Mouse (Mus musculus) forebrain, embryonic 13.5 days (tissue): ENCODE data around the gene Polr3g. TPM values are rescaled to one million over a fixed set of nuclear protein-coding genes. Genes with fewer than 3 reads are reported as not detected.
A peak's percentile ranks its signal among the peaks of the same experiment; 100 is the strongest.
"Not testable (repeated sequence)": the region's sequence is repeated elsewhere in the genome, so short reads cannot be mapped to it uniquely, and the experiment has no call there.

Experiments used
- ATAC-seq: fragments of 200-750 bp; cut with Nextera tagmentation; 2 replicates; pipeline ENCODE4 v1.8.0; 2017
- H3K27ac ChIP-seq: fragments of 300-500 bp; sonication (generic); 2 replicates; pipeline ENCODE4 v1.5.1; 2015; ENCODE audit warnings: inconsistent platforms, mild to moderate bottlenecking, moderate library complexity
- H3K27me3 ChIP-seq: fragments of 300-500 bp; sonication (generic); 2 replicates; pipeline ENCODE4 v1.6.1; 2015; ENCODE audit warnings: mild to moderate bottlenecking, inconsistent platforms
- H3K36me3 ChIP-seq: fragments of 300-500 bp; sonication (generic); 2 replicates; pipeline ENCODE4 v1.6.1; 2015; ENCODE audit warnings: mild to moderate bottlenecking, inconsistent platforms; ENCODE audit not compliant: poor library complexity, severe bottlenecking
- H3K4me1 ChIP-seq: fragments of 300-500 bp; sonication (generic); 2 replicates; pipeline ENCODE4 v1.6.1; 2015; ENCODE audit warnings: inconsistent platforms
- H3K4me2 ChIP-seq: fragments of 300-500 bp; sonication (generic); 2 replicates; pipeline ENCODE4 v1.6.1; 2015; ENCODE audit warnings: inconsistent platforms, mild to moderate bottlenecking, moderate library complexity
- H3K4me3 ChIP-seq: fragments of 300-500 bp; sonication (generic); 2 replicates; pipeline ENCODE4 v1.5.1; 2015; ENCODE audit warnings: mild to moderate bottlenecking, inconsistent platforms
- H3K9ac ChIP-seq: fragments of 300-500 bp; sonication (generic); 2 replicates; pipeline ENCODE4 v1.6.1; 2015; ENCODE audit warnings: mild to moderate bottlenecking, inconsistent platforms
- H3K9me3 ChIP-seq: fragments of 300-500 bp; sonication (generic); replicated peaks from 2 replicates; pipeline ENCODE4 v1.6.1; 2016; ENCODE audit warnings: inconsistent platforms
- WGBS: fragments of 180-500 bp; shearing (Covaris S2); methylation state at CpG from one replicate; pipeline ENCODE4 v1.1.7; 2015; 5-methylcytosine and 5-hydroxymethylcytosine counted together
- polyA plus RNA-seq: library from polyadenylated mRNA; unstranded; fragments of >200 nt; fragmentation: Nextera tagmentation; extraction: Ambion mirVana; gene quantifications from 2 replicates; pipeline ENCODE4 v1.2.1, GENCODE M21; 2015

The Polr3g gene
- polyA plus RNA-seq, 1 experiment from 2014 or later, result 7.7 TPM

DNA sequence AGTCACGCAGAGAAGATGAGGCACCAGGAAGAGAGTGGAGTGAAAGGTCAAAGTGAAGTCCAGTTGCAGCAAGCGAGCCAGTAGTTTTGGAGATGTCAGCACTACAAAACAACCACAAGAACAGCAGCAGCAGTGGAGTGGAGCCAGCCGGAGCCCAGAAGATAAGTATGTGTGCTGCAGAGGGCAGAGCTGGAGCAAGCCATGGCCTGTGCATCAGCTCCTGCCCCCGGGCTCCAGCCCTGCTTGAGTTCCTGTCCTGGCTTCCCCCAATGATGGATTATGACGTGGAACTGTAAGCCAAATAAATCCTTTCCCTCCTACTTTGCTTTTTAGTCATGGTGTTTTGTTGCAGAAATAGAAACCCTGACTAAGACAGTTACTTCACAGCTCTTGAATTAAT is 26.6 kb downstream of the Polr3g start:
- H3K9me3 ChIP-seq, result no peaks in the 10 kb centered on the region
- H3K4me3 ChIP-seq, result no peak overlapping the region
- H3K9ac ChIP-seq, result no peak overlapping the region
- H3K27ac ChIP-seq, result no peak overlapping the region
- ATAC-seq, result no peak
- H3K27me3 ChIP-seq, result no peaks in the 10 kb centered on the region
- no peaks in the 10 kb centered on the region for H3K4me1 ChIP-seq
- 91% methylated on average over 5 of the region's 5 CpGs for WGBS
- 0 out of 2 replicates have a peak, but pooled peaks cover 10% of the 10 kb centered on the region for H3K36me3 ChIP-seq
- H3K4me2 ChIP-seq, result no peak overlapping the region

DNA sequence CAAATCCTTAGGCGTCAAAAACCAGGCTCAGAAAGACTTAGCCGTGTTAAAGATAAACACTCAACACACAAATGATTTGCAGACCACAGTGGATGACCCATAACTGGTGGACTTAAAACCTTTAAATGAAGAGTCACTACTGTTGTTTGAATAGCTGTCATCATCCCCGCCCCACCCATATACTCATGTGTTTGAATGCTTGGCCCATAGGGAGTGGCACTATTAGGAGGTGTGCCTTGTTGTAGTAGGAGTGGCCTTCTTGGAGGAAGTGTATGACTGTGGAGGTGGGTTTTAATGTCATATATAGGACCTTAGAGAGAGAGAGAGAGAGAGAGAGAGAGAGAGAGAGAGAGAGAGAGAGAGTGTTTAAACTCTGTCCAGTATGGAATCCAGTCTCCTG is 27.7 kb downstream of the Polr3g start:
- H3K4me2 ChIP-seq, result no peak overlapping the region
- no peaks in the 10 kb centered on the region for H3K9me3 ChIP-seq
- H3K36me3 ChIP-seq, result 0 out of 2 replicates have a peak, but pooled peaks cover 10% of the 10 kb centered on the region
- no peak overlapping the region for H3K9ac ChIP-seq
- H3K4me3 ChIP-seq, result no peak overlapping the region
- H3K27ac ChIP-seq, result no peak overlapping the region
- no peaks in the 10 kb centered on the region for H3K4me1 ChIP-seq
- over 99% methylated on average over 3 of the region's 3 CpGs for WGBS
- no peaks in the 10 kb centered on the region for H3K27me3 ChIP-seq
- ATAC-seq, result no peak

DNA sequence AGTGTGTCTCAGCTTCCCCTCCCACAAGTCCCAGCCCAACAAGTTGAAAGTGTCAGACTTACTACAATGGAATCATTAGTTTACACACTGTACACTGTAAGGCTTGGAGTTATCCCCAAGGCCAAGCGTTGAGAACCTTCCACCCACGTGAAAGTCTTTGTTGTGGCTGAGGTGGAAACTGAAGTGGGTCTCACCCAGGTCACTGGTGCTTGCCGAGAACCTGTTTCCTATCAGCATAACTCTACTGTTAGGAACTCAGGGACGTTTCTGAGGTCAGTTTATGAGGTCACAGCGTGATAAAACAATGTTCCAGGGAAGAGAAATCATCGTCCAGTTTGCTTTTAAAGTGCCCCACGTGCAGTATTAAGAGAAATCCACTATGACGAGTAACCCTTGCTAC is 35.5 kb downstream of the Polr3g start:
- ATAC-seq, result no peak
- Histone ChIP-seq H3K9me3 (no peaks in the 10 kb centered on the region), H3K36me3 (peaks cover 35% of the 10 kb centered on the region), H3K27me3 (no peaks in the 10 kb centered on the region), H3K27ac (no peak overlapping the region), H3K4me3 (no peak overlapping the region), H3K4me2 (no peak overlapping the region), H3K4me1 (no peaks in the 10 kb centered on the region), H3K9ac (no peak overlapping the region)
- 92% methylated on average over 8 of the region's 8 CpGs for WGBS

DNA sequence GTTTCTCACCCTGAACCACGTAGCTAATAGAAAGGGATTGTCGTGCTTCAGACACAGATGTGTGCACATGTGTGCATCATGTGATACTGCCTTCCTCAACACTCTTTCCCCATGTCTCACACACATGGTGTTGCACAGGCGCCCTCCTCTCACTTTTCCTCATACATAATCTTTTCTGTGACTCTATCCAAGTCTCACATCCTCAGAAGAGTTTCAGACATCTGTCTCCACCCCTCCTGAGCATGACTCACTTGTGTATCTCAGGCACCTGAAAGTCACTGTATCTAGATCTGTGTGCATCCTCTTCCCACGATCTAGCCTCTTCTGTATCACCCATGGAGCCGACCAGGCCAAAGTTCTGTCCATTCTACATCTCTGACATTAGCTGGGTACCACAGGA is 43.1 kb downstream of the Polr3g start:
- Histone ChIP-seq H3K9ac (no peak overlapping the region), H3K4me3 (no peak overlapping the region), H3K27ac (no peak overlapping the region), H3K4me1 (no peaks in the 10 kb centered on the region), H3K4me2 (no peak overlapping the region), H3K36me3 (peaks cover 59% of the 10 kb centered on the region), H3K9me3 (no peaks in the 10 kb centered on the region), H3K27me3 (no peaks in the 10 kb centered on the region)
- 94% methylated on average over 5 of the region's 5 CpGs for WGBS
- ATAC-seq, result no peak

DNA sequence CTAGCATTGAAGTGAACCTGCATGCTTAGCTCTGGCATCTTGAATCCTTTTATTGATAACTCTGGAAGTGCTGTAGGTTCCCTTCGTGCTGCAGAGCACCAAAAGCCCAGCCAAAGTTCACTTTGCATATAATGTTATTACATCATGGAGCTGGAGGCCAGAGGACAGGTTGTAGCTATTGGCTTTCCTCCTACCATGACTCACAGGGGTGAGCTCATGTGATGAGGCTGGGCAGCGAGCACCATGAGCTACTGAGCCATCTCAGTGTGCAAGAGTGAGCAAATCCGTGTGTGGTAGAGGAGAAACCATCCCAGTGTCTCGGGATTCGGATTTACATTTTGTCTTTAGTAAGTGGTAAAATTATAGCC is 46.5 kb downstream of the Polr3g start:
- Histone ChIP-seq H3K4me2 (no peak overlapping the region), H3K9ac (no peak overlapping the region), H3K36me3 (peaks cover 47% of the 10 kb centered on the region), H3K4me3 (no peak overlapping the region), H3K4me1 (no peaks in the 10 kb centered on the region; the same call in 1 of the 2 replicates), H3K9me3 (no peaks in the 10 kb centered on the region), H3K27ac (no peak overlapping the region), H3K27me3 (no peaks in the 10 kb centered on the region)
- 89% methylated on average over 5 of the region's 5 CpGs for WGBS
- 0 out of 2 replicates have a peak, but pooled peaks have one; percentile 27 for ATAC-seq

DNA sequence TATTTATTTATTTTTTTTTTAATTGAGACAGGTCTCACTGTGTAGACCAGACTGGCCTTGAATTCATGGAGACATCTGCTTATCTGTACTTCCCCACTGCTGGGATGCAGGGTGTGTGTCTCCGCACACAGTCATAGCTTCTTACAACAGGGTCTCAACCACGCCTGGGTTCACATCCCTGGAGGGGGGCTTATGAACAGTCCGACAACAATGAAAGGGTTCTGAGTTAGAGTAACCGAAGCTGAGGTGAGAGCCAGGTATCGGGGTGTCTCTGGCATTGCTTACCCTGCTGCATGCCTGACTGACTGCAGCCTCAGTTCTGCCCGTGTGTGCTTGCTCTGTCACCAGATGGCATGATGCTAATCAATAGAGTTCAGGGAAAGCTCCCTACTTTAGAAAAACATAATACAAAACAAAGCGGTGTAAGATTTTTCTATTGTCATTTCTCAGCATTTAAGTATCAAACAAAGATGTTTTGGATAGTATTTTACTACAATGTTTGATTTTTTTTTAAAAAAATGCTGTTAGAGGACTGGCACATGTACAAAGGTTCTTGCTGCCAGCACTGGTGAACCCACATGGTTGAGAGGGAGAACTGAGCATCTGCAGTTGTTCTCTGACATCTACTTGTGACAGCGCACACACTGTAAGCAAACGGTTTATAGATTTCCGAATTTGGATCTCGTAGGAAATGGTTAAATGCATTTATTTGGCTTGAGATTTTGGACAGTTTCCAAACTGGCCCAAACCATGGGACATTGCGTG is 47.1 kb downstream of the Polr3g start:
- Histone ChIP-seq H3K4me3 (no peak overlapping the region), H3K36me3 (peaks cover 42% of the 10 kb centered on the region), H3K4me1 (peaks cover 4% of the 10 kb centered on the region), H3K4me2 (no peak overlapping the region), H3K9me3 (no peaks in the 10 kb centered on the region), H3K9ac (no peak overlapping the region), H3K27me3 (no peaks in the 10 kb centered on the region), H3K27ac (no peak overlapping the region)
- peak; percentile 77; the same call in 1 of the 2 replicates for ATAC-seq
- 81% methylated on average over 12 of the region's 12 CpGs for WGBS

DNA sequence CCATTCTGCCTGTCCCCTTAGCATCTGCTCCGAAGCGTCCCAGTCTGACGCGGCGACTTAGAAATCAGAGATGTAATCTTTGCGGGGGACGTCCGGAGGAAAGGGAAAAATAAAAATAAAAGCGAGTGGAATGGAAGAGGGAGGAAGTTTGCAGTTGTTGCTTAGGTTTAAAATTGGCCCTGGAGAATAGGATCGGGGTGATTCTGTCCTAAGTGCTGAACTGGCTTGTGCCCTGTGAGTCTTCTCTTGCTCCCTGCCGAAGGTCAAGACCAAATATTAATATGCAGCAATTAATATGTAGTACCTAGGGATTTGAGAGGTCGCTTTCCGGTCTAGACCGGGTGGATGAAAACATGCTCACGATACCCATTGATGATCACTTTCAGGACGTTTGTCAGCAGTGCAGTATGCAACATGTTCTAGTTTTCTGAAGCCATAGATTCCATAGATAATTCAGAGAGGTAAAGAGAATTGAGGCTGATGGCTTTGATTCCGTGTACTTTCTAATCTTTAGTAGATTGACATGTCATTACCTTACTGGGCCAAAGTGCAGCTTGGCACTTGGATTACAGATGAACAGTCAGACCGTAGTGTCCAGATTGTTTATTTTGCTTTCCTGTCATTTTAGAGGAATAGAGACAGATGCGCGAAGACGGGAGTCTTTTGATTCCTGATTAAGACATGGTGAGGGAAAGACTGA is 52.6 kb downstream of the Polr3g start:
- no peak for ATAC-seq

DNA sequence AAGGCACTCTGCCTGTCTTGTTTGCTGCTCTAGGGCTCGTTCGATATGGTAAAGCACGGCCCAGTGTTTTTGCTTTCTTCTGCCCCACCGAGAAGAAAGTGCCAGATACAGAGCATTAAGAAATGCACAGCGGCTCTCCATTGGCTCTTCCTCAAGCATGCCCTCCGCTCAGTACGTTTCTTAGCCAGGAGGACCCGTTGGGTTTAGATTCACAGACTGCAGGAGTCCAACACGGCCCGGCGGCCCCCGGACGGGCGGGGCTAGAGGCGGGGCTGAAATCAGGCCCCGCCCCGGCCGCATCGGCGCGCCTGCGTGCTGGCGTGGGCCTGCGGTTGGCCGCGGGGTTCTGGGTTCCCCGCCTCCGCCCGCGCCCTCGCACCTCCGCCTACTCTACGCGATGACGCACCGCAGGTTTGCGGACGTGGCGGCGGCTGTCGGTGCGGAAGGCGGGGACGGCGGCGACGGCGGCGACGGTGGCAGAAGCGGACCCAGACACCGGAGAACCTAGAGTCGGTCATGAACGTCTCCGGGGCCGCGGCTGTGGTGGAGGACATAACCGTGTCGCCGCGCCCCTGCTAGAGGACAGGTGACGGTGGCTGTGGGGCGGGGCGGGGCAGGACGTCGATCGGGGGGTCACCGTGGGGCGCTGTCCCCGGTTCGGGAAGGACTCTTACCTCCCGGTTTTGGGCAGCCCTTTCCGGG is 53.3 kb downstream of the Polr3g start, which contains the start of gene Lysmd3:
Gene Lysmd3, plus strand, starts transcription at position 313 of the 702 bp plus-strand sequence.
- H3K4me1 ChIP-seq, result peaks cover 20% of the 10 kb centered on the region
- under 1% methylated on average over 70 of the region's 73 CpGs for WGBS
- H3K4me2 ChIP-seq, result peak within 1 kb of the TSS; percentile 79
- no peaks in the 10 kb centered on the region for H3K27me3 ChIP-seq
- peak within 1 kb of the TSS; percentile 87 for H3K9ac ChIP-seq
- H3K9me3 ChIP-seq, result no peaks in the 10 kb centered on the region
- no peaks in the 10 kb centered on the region for H3K36me3 ChIP-seq
- ATAC-seq, result peak; percentile 99
- peak within 1 kb of the TSS; percentile 75 for H3K27ac ChIP-seq
- H3K4me3 ChIP-seq, result peak within 1 kb of the TSS; percentile 76

More for the DNA sequence above, 52.6 kb downstream of the Polr3g start:
- H3K9me3 ChIP-seq, result no peaks in the 10 kb centered on the region
- H3K27me3 ChIP-seq, result no peaks in the 10 kb centered on the region
- peak overlapping the region; percentile 75 for H3K27ac ChIP-seq
- H3K9ac ChIP-seq, result peak overlapping the region; percentile 87
- peak overlapping the region; percentile 79 for H3K4me2 ChIP-seq
- WGBS, result 13% methylated on average over 21 of the region's 21 CpGs
- peak overlapping the region; percentile 76 for H3K4me3 ChIP-seq
- no peaks in the 10 kb centered on the region for H3K36me3 ChIP-seq
- peaks cover 20% of the 10 kb centered on the region for H3K4me1 ChIP-seq

DNA sequence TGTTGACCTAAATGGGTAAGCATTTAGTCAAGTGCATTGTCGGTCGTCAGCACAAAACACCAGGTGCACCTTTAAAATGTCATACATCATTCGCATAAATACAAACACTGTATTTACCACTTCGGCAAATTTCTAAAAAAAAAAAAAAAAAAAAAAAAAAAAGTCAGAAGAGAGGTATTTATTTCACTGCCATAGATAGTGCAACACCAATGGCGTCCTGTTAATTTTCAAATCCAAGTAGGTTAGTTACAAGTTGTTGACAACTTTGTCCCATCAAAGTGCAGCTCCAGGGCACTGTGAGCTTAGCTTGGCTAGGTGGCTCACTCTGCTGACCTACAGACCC is 53.8 kb downstream of the Polr3g start:
- Histone ChIP-seq H3K4me1 (peaks cover 20% of the 10 kb centered on the region), H3K9ac (peak overlapping the region; percentile 87), H3K27me3 (no peaks in the 10 kb centered on the region), H3K36me3 (no peaks in the 10 kb centered on the region), H3K4me3 (peak overlapping the region; percentile 76), H3K9me3 (no peaks in the 10 kb centered on the region), H3K27ac (peak overlapping the region; percentile 75), H3K4me2 (peak overlapping the region; percentile 79)
- 13% methylated on average over 5 of the region's 5 CpGs for WGBS
- no peak for ATAC-seq

DNA sequence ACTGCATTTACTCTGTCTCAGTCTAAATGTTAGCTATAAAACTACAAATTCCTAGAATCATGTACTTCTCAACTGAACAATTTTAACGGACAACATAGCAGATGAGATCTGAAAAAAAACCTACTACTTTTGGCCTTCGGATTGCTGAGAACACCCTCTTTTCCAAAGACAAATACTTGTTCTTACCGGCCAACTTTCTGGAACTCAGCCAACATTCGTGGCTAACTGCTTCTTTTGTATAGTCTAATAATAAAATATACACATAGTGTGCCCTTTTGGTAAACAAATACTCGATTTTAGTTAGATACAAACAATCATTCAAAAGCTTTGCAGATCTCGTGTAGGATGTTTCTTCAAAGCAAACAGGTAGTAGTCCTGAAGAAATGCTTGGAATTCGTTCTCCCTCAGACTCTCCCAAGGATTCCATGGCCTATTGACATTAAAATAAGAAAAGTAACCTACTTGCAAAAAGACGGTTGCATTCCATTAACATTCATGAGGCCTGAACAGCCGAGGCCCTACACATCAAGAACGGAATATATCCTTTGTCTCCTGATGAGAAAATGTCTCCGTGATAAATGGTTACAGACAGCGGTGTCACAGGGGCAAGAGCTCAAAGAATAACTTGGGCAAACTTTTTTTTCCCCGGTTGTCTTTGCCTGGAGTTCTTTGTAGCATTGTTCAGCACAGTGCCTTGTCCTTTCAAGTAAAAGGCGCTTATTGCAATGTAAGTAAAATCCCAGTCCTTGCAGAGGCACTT is 54.5 kb downstream of the Polr3g start:
- Histone ChIP-seq H3K27me3 (no peaks in the 10 kb centered on the region), H3K9ac (no peak overlapping the region), H3K27ac (peak overlapping the region; percentile 75), H3K4me1 (peaks cover 20% of the 10 kb centered on the region), H3K4me2 (peak overlapping the region; percentile 79), H3K9me3 (no peaks in the 10 kb centered on the region), H3K36me3 (no peaks in the 10 kb centered on the region), H3K4me3 (0 out of 2 replicates have a peak overlapping the region, but pooled peaks have one; percentile 76)
- ATAC-seq, result no peak
- WGBS, result 3% methylated on average over 14 of the region's 14 CpGs

DNA sequence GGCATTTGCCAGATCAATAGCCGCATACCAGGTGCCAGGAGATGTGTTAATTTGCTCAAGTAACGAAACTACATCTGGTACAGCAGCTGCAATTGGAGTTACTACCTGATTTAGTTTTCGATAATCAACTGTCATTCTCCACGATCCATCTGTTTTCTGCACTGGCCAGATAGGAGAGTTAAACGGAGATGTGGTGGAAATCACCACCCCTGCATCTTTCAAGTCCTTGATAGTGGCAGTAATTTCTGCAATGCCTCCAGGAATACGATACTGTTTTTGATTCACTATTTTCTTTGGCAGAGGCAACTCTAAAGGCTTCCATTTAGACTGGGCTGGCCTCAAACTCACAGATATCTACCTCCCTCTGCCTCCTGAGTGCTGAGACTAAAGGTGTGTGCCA is 60.4 kb downstream of the Polr3g start:
- H3K27ac ChIP-seq, H3K36me3 ChIP-seq, H3K4me3 ChIP-seq, H3K9me3 ChIP-seq, H3K4me1 ChIP-seq, ATAC-seq, H3K27me3 ChIP-seq, H3K9ac ChIP-seq, H3K4me2 ChIP-seq: not testable (repeated sequence)
- WGBS, result 79% methylated on average over 5 of the region's 6 CpGs
